Mouse (Mus musculus): ENCODE measurements around the gene Tysnd1. TPM values are rescaled to one million over a fixed set of nuclear protein-coding genes. Genes with fewer than 3 reads are reported as not detected.

The Tysnd1 gene
- total RNA-seq, 2 experiments from 2014 or later = 22.0 to 23.1 TPM

GRCm38 (mm10) chr10:61730171-61730570 lies 34.9 kb downstream of the Tysnd1 start:
- DNase-seq (ENCODE audit: low spot score in 2 of 2) = no peak

DNA sequence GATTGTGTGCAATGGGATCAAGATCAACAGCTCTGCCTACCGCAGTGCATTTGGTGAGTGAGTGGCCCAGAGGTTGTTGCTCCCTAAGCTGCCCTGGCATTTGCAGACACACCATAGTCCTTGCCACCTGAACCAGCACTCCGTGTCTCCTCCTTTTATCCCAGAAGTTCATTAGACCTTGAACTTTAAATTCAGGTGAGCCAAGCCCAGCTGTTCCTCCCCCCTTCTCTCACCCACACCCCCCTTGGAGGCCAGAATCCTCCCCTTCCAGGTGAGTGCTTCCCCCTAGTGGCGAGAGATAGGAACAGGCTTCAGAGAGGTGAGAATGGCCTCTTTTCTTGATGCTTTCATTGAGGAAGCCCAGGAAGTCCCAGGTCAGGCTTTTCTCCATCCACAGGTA lies 39.1 kb downstream of the Tysnd1 start:
- DNase-seq (ENCODE audit: low spot score in 2 of 2) = no peak

DNA sequence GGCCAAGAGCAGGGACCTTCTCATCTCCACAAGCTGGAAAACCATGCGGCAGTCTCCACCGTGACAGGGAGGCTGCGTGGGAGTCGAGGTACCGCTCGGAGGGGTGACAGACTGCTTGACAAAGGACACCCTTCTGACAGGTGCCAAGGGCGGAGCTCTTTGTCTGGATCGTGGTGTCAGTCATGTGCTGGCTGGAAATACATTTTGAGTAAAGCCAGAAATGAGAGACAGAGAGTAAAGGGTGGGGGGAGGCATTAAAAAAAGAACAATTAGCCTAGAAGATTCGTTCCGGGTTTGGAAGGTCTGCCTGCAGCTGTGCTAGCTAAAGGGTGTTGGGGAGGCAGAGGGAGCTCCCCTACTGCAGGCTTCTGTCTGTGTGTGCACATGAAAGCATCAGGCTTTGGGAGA lies 41.4 kb downstream of the Tysnd1 start:
- peak in 1 of 2 experiments; percentile 15 for DNase-seq (ENCODE audit: low spot score in 2 of 2)

DNA sequence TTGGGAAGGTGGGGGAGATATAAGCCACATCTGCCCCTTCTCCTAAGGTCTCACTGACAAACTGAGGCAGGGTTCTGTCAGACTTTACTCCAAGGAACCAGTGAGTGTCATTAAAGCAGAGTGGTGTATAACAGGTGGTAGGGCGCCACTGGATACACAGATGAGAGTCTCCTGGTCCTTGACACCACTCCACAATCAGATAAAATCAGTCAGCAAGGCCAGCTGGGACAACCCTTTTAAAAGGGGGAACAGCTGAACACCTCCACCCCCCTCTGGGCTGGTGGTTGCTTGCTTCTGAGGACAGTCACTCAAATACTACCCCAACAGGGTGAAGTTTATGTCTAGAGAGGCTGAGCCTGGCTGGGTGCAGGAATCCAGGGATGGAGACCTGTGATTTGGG lies 42.2 kb downstream of the Tysnd1 start:
- no peak for DNase-seq (ENCODE audit: low spot score in 2 of 2)

DNA sequence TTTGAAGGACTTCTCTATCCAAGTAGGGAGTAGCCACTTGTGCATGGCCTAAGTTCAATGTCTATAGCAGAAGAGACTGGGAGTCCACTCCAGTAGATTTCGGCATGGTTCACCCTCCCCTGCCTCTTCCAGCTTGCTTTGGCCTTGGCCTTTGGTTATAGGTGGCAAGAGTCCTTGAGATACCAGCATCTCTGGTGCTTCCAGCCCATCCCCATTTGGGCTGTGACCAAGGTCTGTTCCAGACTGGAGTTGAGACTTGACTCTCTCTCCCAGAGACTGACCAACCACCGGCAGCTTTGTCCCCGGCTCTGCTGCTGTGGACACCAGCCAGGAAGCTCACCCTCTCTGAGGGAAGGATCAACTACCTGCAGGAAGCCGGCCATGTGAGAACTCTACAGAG lies 42.8 kb downstream of the Tysnd1 start:
- no peak for DNase-seq (ENCODE audit: low spot score in 2 of 2)

- DNase-seq (ENCODE audit: low spot score in 2 of 2) = no peak
These were observed 46.0 kb downstream of the Tysnd1 start for GRCm38 (mm10) chr10:61741306-61741705.

GRCm38 (mm10) chr10:61741873-61742272 lies 46.6 kb downstream of the Tysnd1 start:
- DNase-seq (ENCODE audit: low spot score in 2 of 2) = no peak

DNA sequence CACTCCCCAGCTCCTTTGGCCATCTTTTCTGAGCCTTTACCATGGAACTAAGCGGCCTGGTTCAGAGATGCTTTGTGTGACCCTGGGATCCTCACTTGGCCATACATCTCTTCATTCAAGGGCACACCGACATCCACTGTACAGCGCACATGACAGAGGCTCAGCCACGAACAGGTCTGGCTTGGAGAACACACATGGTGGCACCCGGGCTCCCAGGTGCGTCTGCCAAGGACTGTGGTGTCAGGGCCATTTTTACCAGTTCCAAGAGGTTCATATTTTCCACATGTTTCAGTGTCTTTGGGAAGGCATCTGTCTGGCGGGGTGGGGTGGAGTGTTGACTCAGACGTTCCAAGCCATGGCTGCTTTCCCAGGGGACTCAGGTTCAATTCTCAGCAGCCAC lies 47.0 kb downstream of the Tysnd1 start:
- no peak for DNase-seq (ENCODE audit: low spot score in 2 of 2)

- no peak for DNase-seq (ENCODE audit: low spot score in 2 of 2)
These were observed 49.8 kb downstream of the Tysnd1 start for GRCm38 (mm10) chr10:61745133-61745532.

GRCm38 (mm10) chr10:61747302-61747701 lies 52.0 kb downstream of the Tysnd1 start:
- no peak for DNase-seq (ENCODE audit: low spot score in 2 of 2)

DNA sequence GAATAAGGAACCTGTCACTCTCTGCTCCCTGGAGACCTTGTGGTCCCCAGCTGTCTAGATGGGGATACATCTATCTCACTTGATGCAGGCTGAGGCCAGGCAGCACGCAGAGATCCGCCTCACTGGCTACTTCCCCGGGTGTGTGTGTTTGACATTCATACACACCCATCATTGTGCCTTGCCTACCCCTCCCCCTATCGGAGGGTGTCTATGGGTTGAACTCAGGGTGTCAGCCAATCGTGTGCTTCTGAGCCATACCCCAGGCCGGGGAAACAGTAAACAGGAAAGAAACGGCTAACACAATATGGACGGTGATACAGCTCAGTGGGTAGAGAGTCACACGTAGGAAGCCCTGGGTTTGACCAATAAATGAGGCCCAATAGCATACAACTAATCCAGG lies 54.7 kb downstream of the Tysnd1 start:
- DNase-seq (ENCODE audit: low spot score in 2 of 2) = no peak

- DNase-seq (ENCODE audit: low spot score in 2 of 2) = no peak
These were observed 56.4 kb downstream of the Tysnd1 start for GRCm38 (mm10) chr10:61751534-61752219.

Other genes starting within 250 kb of the Tysnd1 start
- gene Eif4ebp2, start 242.9 kb upstream of the Tysnd1 start, total RNA-seq (2021) = 10 to 100 TPM; 49.2 to 53.4 TPM
- 10 to 100 TPM; 18.7 to 21.7 TPM for gene Lrrc20, start 219.7 kb upstream of the Tysnd1 start, total RNA-seq (2021)
- gene Npffr1, start 100.0 kb upstream of the Tysnd1 start, total RNA-seq (2021) = 1 to 10 TPM; 2.0 to 2.5 TPM
- 100 to 1,000 TPM; 113 to 114 TPM for gene Ppa1, start 47.0 kb upstream of the Tysnd1 start, total RNA-seq (2021)
- 100 to 1,000 TPM; 122 to 128 TPM for gene Sar1a, start 15.2 kb upstream of the Tysnd1 start, total RNA-seq (2021)
- 1 to 10 TPM; 9.3 to 9.8 TPM for gene Aifm2, start 19.7 kb downstream of the Tysnd1 start, total RNA-seq (2021)
- 10 to 100 TPM; 19.1 to 21.0 TPM for gene H2afy2, start 88.6 kb downstream of the Tysnd1 start, total RNA-seq (2021)